Mouse (Mus musculus): ENCODE results near the gene Tcp11l2.

GRCm38 (mm10) chr10:84559986-84560385, 16.4 kb upstream of the Tcp11l2 start:
- TF ChIP-seq CTCF (conservative IDR thresholded peaks at IDR 0.05; ENCODE audit: insufficient read depth, insufficient read length, low read depth, low read length) (no peak), POLR2A (IDR thresholded peaks at IDR 0.05; ENCODE audit: low read depth, low read length) (no peak)

Measured in kidney, adult 2 months (tissue).